Mouse (Mus musculus) limb, embryonic 10.5 days (tissue): ENCODE results near the gene Vav2. TPM values are rescaled to one million over a fixed set of nuclear protein-coding genes. Genes with fewer than 3 reads are reported as not detected.
A peak's percentile ranks its signal among the peaks of the same experiment; 100 is the strongest.

ENCODE experiments used
- DNase-seq: peaks from one replicate; pipeline ENCODE4 v3.0.0-alpha.2; 2017; ENCODE audit warnings: low spot score
- H3K27ac ChIP-seq: fragments of 300-500 bp; sonication (generic); 2 replicates; pipeline ENCODE4 v1.5.1; 2016; ENCODE audit warnings: mild to moderate bottlenecking
- H3K27me3 ChIP-seq: fragments of 300-500 bp; sonication (generic); 2 replicates; pipeline ENCODE4 v1.6.1; 2016; ENCODE audit warnings: low read depth, mild to moderate bottlenecking; ENCODE audit not compliant: poor library complexity, severe bottlenecking
- H3K36me3 ChIP-seq: fragments of 300-500 bp; sonication (generic); 2 replicates; pipeline ENCODE4 v1.6.1; 2016; ENCODE audit warnings: mild to moderate bottlenecking, moderate library complexity
- H3K4me1 ChIP-seq: fragments of 300-500 bp; sonication (generic); 2 replicates; pipeline ENCODE4 v1.6.1; 2016
- H3K4me3 ChIP-seq: fragments of 300-500 bp; sonication (generic); 2 replicates; pipeline ENCODE4 v1.5.1; 2016; ENCODE audit warnings: mild to moderate bottlenecking, moderate library complexity
- H3K9me3 ChIP-seq: fragments of 300-500 bp; sonication (generic); replicated peaks from 2 replicates; pipeline ENCODE4 v1.6.1; 2016; ENCODE audit warnings: mild to moderate bottlenecking
- WGBS: fragments of 180-500 bp; shearing (Covaris S2); methylation state at CpG from one replicate; pipeline ENCODE4 v1.1.7; 2016; 5-methylcytosine and 5-hydroxymethylcytosine counted together
- polyA plus RNA-seq: library from polyadenylated mRNA; unstranded; fragments of >200 nt; fragmentation: Nextera tagmentation; extraction: Ambion mirVana; gene quantifications from 2 replicates; pipeline ENCODE4 v1.2.1, GENCODE M21; 2016

The Vav2 gene
- polyA plus RNA-seq, 1 experiment from 2014 or later, result 9.2 TPM

DNA sequence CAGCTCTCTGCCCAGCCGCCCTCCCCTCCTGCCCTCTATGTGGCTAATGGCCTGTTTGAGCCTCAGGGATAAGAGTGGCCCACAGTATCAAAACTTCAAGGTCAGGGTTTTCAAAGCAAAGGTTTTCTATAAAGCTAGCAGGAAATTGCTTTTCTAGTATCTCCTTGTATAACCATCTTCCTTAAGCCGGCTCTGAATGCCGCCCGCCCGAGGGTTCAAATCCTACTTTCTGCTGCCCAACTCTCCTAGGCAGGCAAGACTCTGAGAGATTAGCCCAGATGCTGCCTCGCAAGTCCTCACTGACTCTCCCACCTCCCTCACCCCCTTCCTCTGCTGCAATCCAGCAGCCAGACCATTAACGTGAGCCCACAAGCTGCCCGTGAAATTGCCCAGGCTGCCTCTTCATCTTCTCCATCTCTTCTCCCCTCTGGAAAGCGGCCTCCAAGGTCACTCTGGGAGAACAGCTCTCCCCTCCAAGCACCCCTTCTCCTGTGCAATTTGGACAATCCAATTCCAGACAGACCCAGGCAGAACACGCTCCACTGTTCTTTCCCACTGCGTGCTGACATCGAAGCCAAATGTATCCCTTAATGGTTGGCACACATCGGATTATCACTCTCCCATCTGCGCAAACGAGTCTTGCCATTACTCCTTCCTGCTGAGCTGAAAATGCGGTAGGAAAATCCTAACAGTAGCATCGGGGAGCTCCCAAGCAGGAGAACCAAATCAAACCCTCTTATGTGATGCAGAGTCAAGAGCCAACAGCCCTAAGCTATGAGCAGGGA is 30.0 kb downstream of the Vav2 start:
- Histone ChIP-seq H3K27me3 (no peaks in the 10 kb centered on the region), H3K4me1 (peaks cover 48% of the 10 kb centered on the region), H3K9me3 (0 out of 2 replicates have a peak, but pooled peaks cover 3% of the 10 kb centered on the region), H3K27ac (no peak overlapping the region), H3K36me3 (peaks cover 17% of the 10 kb centered on the region), H3K4me3 (no peak overlapping the region)
- 63% methylated on average over 17 of the region's 17 CpGs for WGBS
- DNase-seq, result no peak

DNA sequence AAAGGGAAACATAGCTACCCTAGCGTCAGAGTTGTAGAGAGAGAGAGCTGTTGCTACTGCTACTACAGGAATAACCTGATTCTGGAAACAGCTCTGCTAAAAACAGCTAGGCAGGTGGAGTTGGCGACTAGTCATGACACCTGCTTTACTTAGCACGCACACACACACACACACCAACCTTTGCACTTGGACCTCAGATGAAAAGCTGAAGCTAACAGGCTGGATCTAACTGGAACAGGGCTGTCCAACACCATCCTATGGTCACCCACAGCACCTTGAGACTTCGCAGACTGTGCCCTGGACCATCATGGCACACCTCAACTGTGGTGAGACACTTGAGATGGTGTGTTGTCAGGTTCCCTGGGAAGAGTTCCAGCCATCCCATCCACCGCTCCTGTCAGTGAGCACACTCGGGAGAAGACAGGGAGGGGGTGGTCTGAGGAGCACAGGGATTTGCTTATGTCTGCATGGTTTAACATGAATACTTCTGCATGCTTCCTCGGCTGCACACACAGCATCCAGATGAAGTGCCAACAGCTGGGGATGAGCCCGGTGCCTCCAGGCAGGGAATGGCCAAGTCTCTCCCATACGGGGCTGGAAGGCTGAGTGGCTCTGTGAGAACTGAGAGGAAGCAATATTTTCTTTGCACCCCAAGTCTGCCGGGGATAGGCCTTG is 32.5 kb downstream of the Vav2 start:
- no peak overlapping the region for H3K4me3 ChIP-seq
- H3K9me3 ChIP-seq, result 0 out of 2 replicates have a peak, but pooled peaks cover 3% of the 10 kb centered on the region
- no peak for DNase-seq
- 84% methylated on average over 10 of the region's 10 CpGs for WGBS
- no peaks in the 10 kb centered on the region for H3K27me3 ChIP-seq
- H3K27ac ChIP-seq, result no peak overlapping the region
- H3K4me1 ChIP-seq, result peaks cover 73% of the 10 kb centered on the region
- H3K36me3 ChIP-seq, result peaks cover 7% of the 10 kb centered on the region

- Histone ChIP-seq H3K27me3 (no peaks in the 10 kb centered on the region), H3K4me3 (no peak overlapping the region), H3K36me3 (no peaks in the 10 kb centered on the region; the same call in 1 of the 2 replicates), H3K9me3 (no peaks in the 10 kb centered on the region), H3K4me1 (peaks cover 78% of the 10 kb centered on the region), H3K27ac (0 out of 2 replicates have a peak overlapping the region, but pooled peaks have one; percentile 47)
- DNase-seq, result no peak
- 34% methylated on average over 5 of the region's 5 CpGs for WGBS
These were observed 34.6 kb downstream of the Vav2 start for GRCm38 (mm10) chr2:27392278-27392677.

- peaks cover 63% of the 10 kb centered on the region for H3K4me1 ChIP-seq
- 49% methylated on average over 4 of the region's 4 CpGs for WGBS
- H3K36me3 ChIP-seq, result peaks cover 15% of the 10 kb centered on the region
- H3K4me3 ChIP-seq, result no peak overlapping the region
- H3K27me3 ChIP-seq, result no peaks in the 10 kb centered on the region
- DNase-seq, result no peak
- peak overlapping the region; percentile 39 for H3K27ac ChIP-seq
- H3K9me3 ChIP-seq, result no peaks in the 10 kb centered on the region
These were observed 36.1 kb downstream of the Vav2 start for GRCm38 (mm10) chr2:27390775-27391174.

DNA sequence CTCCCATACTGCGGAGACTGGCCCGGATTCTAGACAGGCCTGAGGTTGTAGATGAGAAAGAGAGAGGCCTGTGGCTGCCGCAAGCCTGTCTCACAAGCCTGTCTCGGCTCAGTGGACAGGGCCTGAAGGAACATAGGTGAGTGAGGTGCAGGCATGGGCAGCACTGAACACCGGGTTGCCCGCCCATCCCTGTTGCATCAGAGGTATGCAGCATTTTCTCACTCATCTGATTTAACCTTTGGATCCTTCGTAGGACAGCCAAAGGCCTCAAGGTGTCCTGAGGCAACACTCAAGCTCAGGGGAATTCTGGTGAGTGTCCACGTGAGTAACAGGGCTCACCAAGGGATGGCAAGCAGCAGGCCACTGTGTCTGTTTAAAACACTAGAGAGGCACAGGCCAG is 36.5 kb downstream of the Vav2 start:
- H3K4me3 ChIP-seq, result no peak overlapping the region
- peaks cover 63% of the 10 kb centered on the region for H3K4me1 ChIP-seq
- peaks cover 19% of the 10 kb centered on the region for H3K36me3 ChIP-seq
- H3K9me3 ChIP-seq, result no peaks in the 10 kb centered on the region
- no peak for DNase-seq
- H3K27ac ChIP-seq, result peak overlapping the region; percentile 1; the same call in 1 of the 2 replicates
- 80% methylated on average over 8 of the region's 8 CpGs for WGBS
- H3K27me3 ChIP-seq, result no peaks in the 10 kb centered on the region

DNA sequence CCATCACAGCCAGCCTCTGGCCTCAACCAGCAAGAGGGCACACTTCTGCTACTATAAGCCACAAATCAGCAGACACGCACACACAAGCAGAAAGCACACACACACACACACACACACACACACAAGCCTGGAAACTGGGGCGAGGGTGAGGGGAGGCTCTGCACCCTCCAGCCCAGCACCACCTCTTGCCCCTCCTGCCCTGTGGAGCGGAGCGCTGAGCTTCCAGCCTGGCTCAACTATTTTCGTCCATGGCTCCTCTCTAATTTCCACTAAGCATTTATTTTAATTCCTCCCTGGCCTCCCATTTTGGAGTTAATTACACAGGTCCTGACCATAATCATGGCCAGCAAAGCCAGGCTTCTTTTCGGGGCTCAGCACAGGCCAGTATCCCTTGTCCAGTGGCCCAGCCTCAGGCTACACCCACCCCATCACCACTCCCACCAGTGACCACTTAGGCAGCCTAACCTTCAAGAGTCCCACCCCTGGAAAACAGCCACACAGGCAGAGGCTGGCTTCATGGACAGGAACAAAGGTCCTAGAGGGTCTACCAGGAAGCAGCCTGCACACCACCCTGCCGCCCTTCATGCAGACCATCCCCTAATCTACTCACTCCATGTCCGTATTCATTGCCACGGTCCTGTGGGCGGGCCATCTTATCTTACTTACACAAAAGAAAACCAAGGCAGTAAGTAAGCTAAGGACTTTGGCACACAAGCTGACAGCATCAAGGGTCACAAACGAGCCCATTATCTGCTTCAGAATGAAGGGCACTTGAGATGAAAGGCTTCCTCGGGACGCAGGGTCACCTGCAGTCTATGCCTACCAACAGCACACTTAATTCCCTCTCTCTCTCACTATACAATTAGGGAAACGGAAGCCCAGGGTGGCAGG is 37.3 kb downstream of the Vav2 start:
- Histone ChIP-seq H3K9me3 (no peaks in the 10 kb centered on the region), H3K4me3 (no peak overlapping the region), H3K27ac (peak overlapping the region; percentile 56; the same call in 1 of the 2 replicates), H3K36me3 (peaks cover 27% of the 10 kb centered on the region), H3K27me3 (no peaks in the 10 kb centered on the region), H3K4me1 (peaks cover 59% of the 10 kb centered on the region)
- WGBS, result 61% methylated on average over 14 of the region's 14 CpGs
- no peak for DNase-seq

GRCm38 (mm10) chr2:27387209-27387608 is 39.6 kb downstream of the Vav2 start:
- no peak overlapping the region for H3K4me3 ChIP-seq
- peaks cover 47% of the 10 kb centered on the region for H3K4me1 ChIP-seq
- H3K27me3 ChIP-seq, result no peaks in the 10 kb centered on the region

DNA sequence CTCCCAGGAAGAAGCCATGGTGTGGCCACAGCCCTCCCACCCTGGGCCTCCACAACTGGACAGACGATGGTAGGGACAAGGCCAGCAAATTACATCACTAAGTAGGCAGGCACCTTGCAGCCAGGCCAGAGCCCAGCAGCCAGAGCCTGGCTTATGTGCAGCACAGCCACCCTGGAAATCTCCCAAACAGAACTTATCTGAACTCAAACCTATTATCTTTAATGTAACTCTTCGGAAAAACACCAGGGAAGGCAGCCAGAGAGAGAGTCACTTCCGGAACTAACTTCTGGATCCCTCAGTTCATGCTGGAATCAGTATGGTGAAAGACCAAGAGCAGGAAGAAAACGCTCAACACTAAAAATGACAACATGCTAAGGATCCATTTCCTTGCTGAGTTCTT is 45.1 kb downstream of the Vav2 start:
- Histone ChIP-seq H3K4me1 (peaks cover 40% of the 10 kb centered on the region), H3K9me3 (no peaks in the 10 kb centered on the region), H3K27me3 (no peaks in the 10 kb centered on the region), H3K4me3 (no peak overlapping the region), H3K27ac (peak overlapping the region; percentile 43; the same call in 1 of the 2 replicates), H3K36me3 (peaks cover 36% of the 10 kb centered on the region)
- no peak for DNase-seq
- WGBS, result 85% methylated on average over 4 of the region's 4 CpGs

More at GRCm38 (mm10) chr2:27387209-27387608, 39.6 kb downstream of the Vav2 start:
- Histone ChIP-seq H3K9me3 (no peaks in the 10 kb centered on the region), H3K36me3 (peaks cover 37% of the 10 kb centered on the region), H3K27ac (no peak overlapping the region)
- DNase-seq, result no peak
- WGBS, result 89% methylated on average over 1 of the region's 1 CpGs

GRCm38 (mm10) chr2:27381254-27381653 is 45.6 kb downstream of the Vav2 start:
- WGBS, result 90% methylated on average over 3 of the region's 3 CpGs
- no peaks in the 10 kb centered on the region for H3K27me3 ChIP-seq
- peak overlapping the region; percentile 43; the same call in 1 of the 2 replicates for H3K27ac ChIP-seq
- no peak for DNase-seq
- peaks cover 31% of the 10 kb centered on the region for H3K36me3 ChIP-seq
- H3K4me1 ChIP-seq, result peaks cover 44% of the 10 kb centered on the region
- H3K9me3 ChIP-seq, result no peaks in the 10 kb centered on the region
- no peak overlapping the region for H3K4me3 ChIP-seq

GRCm38 (mm10) chr2:27377876-27378275 is 49.0 kb downstream of the Vav2 start:
- H3K27me3 ChIP-seq, result no peaks in the 10 kb centered on the region
- no peak for DNase-seq
- peaks cover 4% of the 10 kb centered on the region; the same call in 1 of the 2 replicates for H3K36me3 ChIP-seq
- peaks cover 59% of the 10 kb centered on the region for H3K4me1 ChIP-seq
- no peak overlapping the region for H3K4me3 ChIP-seq
- H3K9me3 ChIP-seq, result no peaks in the 10 kb centered on the region
- 25% methylated on average over 4 of the region's 4 CpGs for WGBS
- 0 out of 2 replicates have a peak overlapping the region, but pooled peaks have one; percentile 56 for H3K27ac ChIP-seq

- H3K36me3 ChIP-seq, result peaks cover 4% of the 10 kb centered on the region; the same call in 1 of the 2 replicates
- H3K4me3 ChIP-seq, result no peak overlapping the region
- no peaks in the 10 kb centered on the region for H3K27me3 ChIP-seq
- no peaks in the 10 kb centered on the region for H3K9me3 ChIP-seq
- H3K27ac ChIP-seq, result no peak overlapping the region
- 78% methylated on average over 8 of the region's 8 CpGs for WGBS
- peaks cover 60% of the 10 kb centered on the region for H3K4me1 ChIP-seq
- no peak for DNase-seq
These were observed 49.7 kb downstream of the Vav2 start for GRCm38 (mm10) chr2:27377164-27377563.

DNA sequence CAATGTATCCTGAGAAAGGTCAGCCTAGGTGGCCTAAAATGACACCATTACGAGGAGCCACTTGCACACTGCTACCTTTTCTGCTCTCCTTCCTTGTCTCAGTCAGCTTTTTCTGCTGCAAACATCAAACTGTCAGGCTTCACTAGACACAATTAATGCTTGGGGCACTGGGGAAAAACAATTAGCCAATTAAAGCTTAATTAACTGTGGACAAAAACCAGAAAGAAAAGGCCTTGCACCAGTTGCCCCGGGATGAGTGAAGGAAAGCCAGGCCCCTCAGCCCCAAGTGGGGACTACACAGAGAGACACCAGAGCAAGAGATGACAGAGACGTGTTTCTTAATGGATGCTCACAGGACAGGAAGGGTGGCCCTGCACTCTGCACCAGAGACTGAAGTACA is 51.7 kb downstream of the Vav2 start:
- H3K27ac ChIP-seq, result no peak overlapping the region
- H3K4me1 ChIP-seq, result peaks cover 60% of the 10 kb centered on the region
- H3K9me3 ChIP-seq, result no peaks in the 10 kb centered on the region
- DNase-seq, result no peak
- no peaks in the 10 kb centered on the region for H3K27me3 ChIP-seq
- H3K4me3 ChIP-seq, result no peak overlapping the region
- 33% methylated on average over 3 of the region's 3 CpGs for WGBS
- H3K36me3 ChIP-seq, result 0 out of 2 replicates have a peak, but pooled peaks cover 4% of the 10 kb centered on the region
